Mouse (Mus musculus): ENCODE results near the gene Usp49.

Gene Usp49

GRCm38 (mm10) chr17:47694503-47695336, 64.2 kb downstream of the Usp49 start, which contains the start of gene Prickle4:
TSS of gene Prickle4 (minus strand) at chr17:47694736.
- peak; percentile 97 to 98 for DNase-seq

GRCm38 (mm10) chr17:47695337-47695710, 64.8 kb downstream of the Usp49 start:
- DNase-seq: no peak

GRCm38 (mm10) chr17:47698156-47698555, 67.7 kb downstream of the Usp49 start:
- DNase-seq: no peak

GRCm38 (mm10) chr17:47699055-47699454, 68.6 kb downstream of the Usp49 start:
- DNase-seq: no peak

GRCm38 (mm10) chr17:47701793-47702192, 71.3 kb downstream of the Usp49 start:
- DNase-seq: no peak

- DNase-seq: no peak
Observed at GRCm38 (mm10) chr17:47702548-47703345, 72.3 kb downstream of the Usp49 start.

GRCm38 (mm10) chr17:47703556-47703955, 73.1 kb downstream of the Usp49 start:
- no peak for DNase-seq

GRCm38 (mm10) chr17:47704692-47705091, 74.2 kb downstream of the Usp49 start:
- DNase-seq: no peak

- no peak for DNase-seq
Observed at GRCm38 (mm10) chr17:47706196-47706595, 75.7 kb downstream of the Usp49 start.

GRCm38 (mm10) chr17:47707961-47708360, 77.5 kb downstream of the Usp49 start:
- no peak for DNase-seq

- DNase-seq: no peak
Observed at GRCm38 (mm10) chr17:47708972-47709371, 78.5 kb downstream of the Usp49 start.

- DNase-seq: no peak
Observed at GRCm38 (mm10) chr17:47710036-47710435, 79.5 kb downstream of the Usp49 start.

- no peak for DNase-seq
Observed at GRCm38 (mm10) chr17:47711883-47712282, 81.4 kb downstream of the Usp49 start.

GRCm38 (mm10) chr17:47712889-47713571, 82.5 kb downstream of the Usp49 start:
- no peak for DNase-seq

GRCm38 (mm10) chr17:47715037-47715436, 84.5 kb downstream of the Usp49 start:
- DNase-seq: no peak

- no peak for DNase-seq
Observed at GRCm38 (mm10) chr17:47721183-47721582, 90.7 kb downstream of the Usp49 start.

- DNase-seq: no peak
Observed at GRCm38 (mm10) chr17:47726566-47726965, 96.1 kb downstream of the Usp49 start, which contains the start of gene Pgc. TSS of gene Pgc (plus strand) at chr17:47726842.

GRCm38 (mm10) chr17:47730633-47731575, 100.4 kb downstream of the Usp49 start:
- DNase-seq: no peak

- DNase-seq: no peak
Observed at GRCm38 (mm10) chr17:47735553-47736100, 105.1 kb downstream of the Usp49 start.
